Mouse (Mus musculus) forebrain, embryonic 12.5 days (tissue): ENCODE data around the gene Tnni2. TPM values are rescaled to one million over a fixed set of nuclear protein-coding genes. Genes with fewer than 3 reads are reported as not detected.
A peak's percentile ranks its signal among the peaks of the same experiment; 100 is the strongest.

Source experiments
- ATAC-seq: fragments of 200-750 bp; cut with Nextera tagmentation; 2 replicates; pipeline ENCODE4 v1.8.0; 2017; ENCODE audit warnings: moderate TSS enrichment; ENCODE audit not compliant: low FRiP score
- H3K27ac ChIP-seq: fragments of 300-500 bp; sonication (generic); 2 replicates; pipeline ENCODE4 v1.5.1; 2016; ENCODE audit warnings: mild to moderate bottlenecking
- H3K27me3 ChIP-seq: fragments of 300-500 bp; sonication (generic); 2 replicates; pipeline ENCODE4 v1.6.1; 2016; ENCODE audit warnings: mild to moderate bottlenecking
- H3K36me3 ChIP-seq: fragments of 300-500 bp; sonication (generic); replicated peaks from 2 replicates; pipeline ENCODE4 v1.6.1; 2016; ENCODE audit warnings: mild to moderate bottlenecking
- H3K4me1 ChIP-seq: fragments of 300-500 bp; sonication (generic); 2 replicates; pipeline ENCODE4 v1.6.1; 2016
- H3K4me2 ChIP-seq: fragments of 300-500 bp; sonication (generic); 2 replicates; pipeline ENCODE4 v1.6.1; 2016; ENCODE audit warnings: mild to moderate bottlenecking, moderate library complexity
- H3K4me3 ChIP-seq: fragments of 300-500 bp; sonication (generic); replicated peaks from 2 replicates; pipeline ENCODE4 v1.5.1; 2016; ENCODE audit warnings: mild to moderate bottlenecking
- H3K9ac ChIP-seq: fragments of 300-500 bp; sonication (generic); 2 replicates; pipeline ENCODE4 v1.6.1; 2016; ENCODE audit warnings: mild to moderate bottlenecking
- H3K9me3 ChIP-seq: fragments of 300-500 bp; sonication (generic); 2 replicates; pipeline ENCODE4 v1.6.1; 2016
- WGBS: fragments of 180-500 bp; shearing (Covaris S2); methylation state at CpG from one replicate; pipeline ENCODE4 v1.1.7; 2016; 5-methylcytosine and 5-hydroxymethylcytosine counted together
- polyA plus RNA-seq: library from polyadenylated mRNA; unstranded; fragments of >200 nt; fragmentation: Nextera tagmentation; extraction: Ambion mirVana; gene quantifications from 2 replicates; pipeline ENCODE4 v1.2.1, GENCODE M21; 2016

Gene Tnni2
- polyA plus RNA-seq, 1 experiment from 2014 or later = 1.3 TPM

DNA sequence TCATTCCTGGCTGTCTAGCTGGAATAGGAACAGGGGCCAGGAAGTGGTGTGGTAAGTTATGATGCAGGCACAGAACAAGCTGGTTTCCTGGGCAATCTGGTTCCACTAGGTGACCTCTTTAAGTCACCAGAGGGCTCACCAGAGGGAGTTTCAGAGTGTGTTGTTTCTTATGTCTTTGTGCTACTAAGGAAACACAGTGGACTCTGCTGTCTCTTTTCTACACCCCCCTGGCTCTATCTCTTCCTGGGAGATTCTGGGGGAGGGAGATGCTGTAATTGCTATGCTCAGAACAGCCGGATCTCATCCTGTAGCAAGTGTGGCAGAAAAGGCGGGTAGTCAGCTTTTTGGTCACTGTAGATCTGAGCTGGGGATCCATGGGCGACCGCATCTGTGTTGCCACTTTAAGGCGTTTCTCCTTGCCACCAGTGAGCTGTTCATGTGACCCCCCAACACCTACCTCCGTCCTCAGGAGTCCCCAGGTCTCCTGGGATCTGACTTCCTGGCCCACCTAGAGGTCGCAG lies 28.6 kb downstream of the Tnni2 start:
- Histone ChIP-seq H3K4me2 (no peak overlapping the region), H3K4me1 (peaks cover 18% of the 10 kb centered on the region), H3K27me3 (no peaks in the 10 kb centered on the region), H3K36me3 (no peaks in the 10 kb centered on the region), H3K27ac (no peak overlapping the region), H3K9ac (no peak overlapping the region), H3K4me3 (no peak overlapping the region), H3K9me3 (no peaks in the 10 kb centered on the region)
- WGBS = 88% methylated on average over 7 of the region's 7 CpGs
- no peak for ATAC-seq

DNA sequence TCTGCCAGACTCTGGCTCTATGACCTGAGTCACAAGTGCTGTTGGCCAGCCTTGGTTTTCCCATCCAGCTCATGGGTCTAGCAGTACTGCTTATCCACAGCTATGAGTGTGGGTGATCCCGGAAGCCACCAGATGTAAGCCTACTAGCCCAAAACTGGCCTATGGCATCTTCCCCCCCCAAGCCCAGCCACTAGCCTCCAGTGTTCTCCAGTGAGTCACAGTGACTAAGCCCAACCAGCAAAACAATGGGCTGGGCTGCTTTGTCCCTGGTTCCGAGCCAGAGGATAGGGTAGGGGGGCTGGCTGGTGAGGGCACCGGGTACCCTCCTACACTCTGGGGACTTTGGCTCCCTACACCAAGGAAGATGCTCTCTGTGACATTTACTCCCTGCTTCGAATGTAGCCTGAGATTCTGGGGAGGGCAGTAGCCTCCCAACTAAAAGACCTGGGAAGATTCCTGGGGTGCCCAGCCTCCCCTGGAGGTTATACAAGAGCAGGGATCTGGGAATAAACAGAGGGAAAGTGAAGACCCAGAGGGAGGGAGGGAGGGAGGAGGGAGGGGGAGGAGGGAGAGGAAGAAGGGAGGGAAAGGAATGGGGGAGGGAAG lies 29.3 kb downstream of the Tnni2 start:
- Histone ChIP-seq H3K4me1 (peaks cover 18% of the 10 kb centered on the region), H3K36me3 (no peaks in the 10 kb centered on the region), H3K9ac (peak overlapping the region; percentile 25; the same call in 1 of the 2 replicates), H3K27me3 (no peaks in the 10 kb centered on the region), H3K9me3 (no peaks in the 10 kb centered on the region), H3K4me2 (no peak overlapping the region), H3K27ac (no peak overlapping the region), H3K4me3 (no peak overlapping the region)
- WGBS = 25% methylated on average over 4 of the region's 4 CpGs
- ATAC-seq = no peak

DNA sequence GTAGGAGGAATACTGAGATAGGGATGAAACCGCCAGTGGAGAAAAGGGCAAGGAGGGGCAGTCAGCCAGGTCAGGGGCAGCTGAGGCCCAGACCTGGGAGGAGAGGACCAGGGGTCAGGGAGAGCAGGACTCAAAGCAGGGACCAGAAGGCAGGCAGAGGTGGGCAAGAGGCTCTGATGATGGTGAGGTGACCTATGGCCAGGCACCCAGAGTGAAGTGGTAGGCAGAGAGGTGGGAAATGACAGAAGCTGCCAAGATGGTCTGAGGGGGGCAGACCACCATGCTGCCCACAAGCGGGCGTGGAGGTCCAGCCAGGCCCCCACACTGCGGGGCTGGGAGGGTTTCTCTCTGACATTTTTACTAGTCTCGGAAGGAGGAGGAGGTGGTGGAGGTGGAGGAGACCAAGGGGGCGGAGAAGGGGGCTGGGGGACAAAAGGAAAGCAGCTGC lies 29.8 kb downstream of the Tnni2 start:
- H3K27me3 ChIP-seq = no peaks in the 10 kb centered on the region
- peak overlapping the region; percentile 25; the same call in 1 of the 2 replicates for H3K9ac ChIP-seq
- no peaks in the 10 kb centered on the region for H3K36me3 ChIP-seq
- no peak overlapping the region for H3K4me2 ChIP-seq
- no peaks in the 10 kb centered on the region for H3K9me3 ChIP-seq
- H3K4me1 ChIP-seq = peaks cover 18% of the 10 kb centered on the region
- ATAC-seq = no peak
- 0 out of 2 replicates have a peak overlapping the region, but pooled peaks have one; percentile 16 for H3K27ac ChIP-seq
- 34% methylated on average over 6 of the region's 6 CpGs for WGBS
- no peak overlapping the region for H3K4me3 ChIP-seq

DNA sequence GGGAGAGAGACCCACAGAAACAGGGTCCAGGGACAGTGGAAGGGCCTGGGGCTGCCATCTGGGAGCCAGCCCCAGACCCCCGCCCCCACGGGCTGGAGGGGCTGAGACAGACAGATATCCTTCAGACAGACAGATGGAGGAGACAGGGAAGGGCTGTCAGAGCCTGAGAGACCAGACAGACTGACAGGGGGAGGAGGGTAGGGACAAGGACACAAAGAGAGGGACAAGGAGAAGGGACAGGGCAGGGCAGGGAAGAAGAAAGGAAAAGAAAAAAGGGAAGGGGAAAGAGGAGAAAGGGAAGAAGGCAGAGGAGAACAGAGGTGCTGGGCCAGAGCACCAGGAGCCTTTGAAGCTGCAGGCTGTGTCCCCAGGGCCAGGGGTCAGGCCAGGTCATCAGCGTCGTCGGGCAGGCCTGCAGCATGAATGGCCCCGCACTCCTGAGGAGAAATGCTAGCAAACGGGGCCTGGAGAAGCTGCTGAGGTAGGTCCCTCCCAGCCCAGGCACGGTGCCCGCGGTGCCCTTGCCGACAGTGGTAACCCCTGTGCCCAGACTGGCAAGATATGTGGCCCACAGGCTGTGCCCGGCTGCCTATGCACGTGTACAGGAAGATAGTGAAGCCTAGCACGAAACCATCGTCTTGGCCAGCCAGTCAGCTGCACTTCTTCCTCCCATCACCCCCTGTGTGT lies 30.4 kb downstream of the Tnni2 start:
- no peak overlapping the region for H3K4me2 ChIP-seq
- no peak for ATAC-seq
- 0 out of 2 replicates have a peak overlapping the region, but pooled peaks have one; percentile 16 for H3K27ac ChIP-seq
- H3K4me1 ChIP-seq = peaks cover 18% of the 10 kb centered on the region
- no peaks in the 10 kb centered on the region for H3K27me3 ChIP-seq
- H3K9me3 ChIP-seq = no peaks in the 10 kb centered on the region
- 43% methylated on average over 15 of the region's 15 CpGs for WGBS
- H3K9ac ChIP-seq = peak overlapping the region; percentile 25
- no peaks in the 10 kb centered on the region for H3K36me3 ChIP-seq
- no peak overlapping the region for H3K4me3 ChIP-seq

DNA sequence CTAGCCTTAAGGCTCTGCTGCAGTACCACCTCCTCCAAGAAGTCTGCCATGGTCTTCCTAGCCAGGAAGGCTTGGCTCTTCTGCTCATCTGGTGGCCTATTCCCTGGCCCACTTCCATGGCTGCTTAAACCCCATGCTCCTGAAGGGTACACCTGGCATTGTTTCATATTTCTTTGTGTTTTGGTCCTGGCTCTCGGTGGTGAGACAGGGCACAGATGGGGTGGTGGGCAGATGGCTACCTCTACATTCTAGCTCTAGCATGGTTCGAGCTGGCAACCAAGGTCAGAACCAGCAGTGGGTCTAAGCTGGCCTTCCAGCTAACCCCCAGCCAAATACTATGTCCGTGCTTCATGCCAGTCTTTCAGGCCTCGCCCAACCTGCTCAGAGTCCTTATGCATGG lies 31.3 kb downstream of the Tnni2 start:
- H3K4me2 ChIP-seq = no peak overlapping the region
- no peak overlapping the region for H3K9ac ChIP-seq
- peaks cover 18% of the 10 kb centered on the region for H3K4me1 ChIP-seq

DNA sequence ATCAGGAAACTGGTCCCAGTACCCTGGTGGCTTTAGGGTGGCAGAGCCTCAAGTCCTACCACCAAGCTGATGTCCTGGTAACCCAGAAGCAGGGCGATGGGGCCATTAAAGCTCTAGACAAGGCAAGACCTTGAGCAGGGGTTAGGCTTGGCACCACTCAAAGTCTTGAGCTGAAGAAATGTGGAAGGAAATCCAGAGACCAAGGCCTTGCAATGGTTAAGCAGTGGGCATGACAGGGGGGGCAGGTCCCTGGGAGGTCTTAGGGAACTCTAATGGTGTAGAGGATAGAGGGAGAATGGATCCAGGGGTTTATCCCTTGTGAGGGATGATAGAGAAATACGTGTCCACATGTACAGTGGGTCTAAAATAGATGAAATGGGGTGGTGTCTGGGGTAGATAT lies 31.9 kb downstream of the Tnni2 start:
- WGBS = 90% methylated on average over 2 of the region's 2 CpGs
- H3K4me1 ChIP-seq = peaks cover 18% of the 10 kb centered on the region
- no peak for ATAC-seq
- H3K4me3 ChIP-seq = no peak overlapping the region
- H3K9ac ChIP-seq = no peak overlapping the region
- H3K36me3 ChIP-seq = no peaks in the 10 kb centered on the region
- H3K27ac ChIP-seq = no peak overlapping the region
- H3K27me3 ChIP-seq = no peaks in the 10 kb centered on the region
- no peaks in the 10 kb centered on the region for H3K9me3 ChIP-seq
- H3K4me2 ChIP-seq = no peak overlapping the region

More for the DNA sequence above, 31.3 kb downstream of the Tnni2 start:
- Histone ChIP-seq H3K9me3 (no peaks in the 10 kb centered on the region), H3K27ac (no peak overlapping the region), H3K4me3 (no peak overlapping the region), H3K36me3 (no peaks in the 10 kb centered on the region), H3K27me3 (no peaks in the 10 kb centered on the region)
- WGBS = 89% methylated on average over 4 of the region's 4 CpGs
- ATAC-seq = no peak

DNA sequence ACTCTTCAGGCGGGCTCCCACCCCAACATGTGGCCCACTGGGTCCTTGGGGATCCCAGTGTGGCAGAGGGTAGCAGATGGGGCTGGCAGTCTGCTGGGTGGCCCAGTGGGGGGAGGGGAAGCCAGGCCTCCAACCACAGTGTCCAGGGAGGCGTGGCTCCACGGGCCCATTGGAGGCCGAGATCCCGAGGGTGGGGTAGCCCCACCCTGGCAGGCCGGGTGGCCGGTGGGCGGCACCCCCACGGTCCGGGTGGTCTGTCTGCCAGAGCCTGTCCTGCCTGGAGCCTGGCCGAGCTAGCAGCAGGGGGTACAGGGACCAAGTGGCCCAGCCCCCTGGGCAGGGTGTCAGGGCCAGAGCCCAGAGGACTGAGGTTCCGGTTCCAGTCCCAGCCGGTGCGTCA lies 33.2 kb downstream of the Tnni2 start:
- no peak overlapping the region for H3K27ac ChIP-seq
- H3K4me2 ChIP-seq = no peak overlapping the region
- H3K27me3 ChIP-seq = no peaks in the 10 kb centered on the region
- ATAC-seq = no peak
- no peak overlapping the region for H3K4me3 ChIP-seq
- H3K36me3 ChIP-seq = no peaks in the 10 kb centered on the region
- WGBS = 94% methylated on average over 8 of the region's 14 CpGs
- peaks cover 18% of the 10 kb centered on the region for H3K4me1 ChIP-seq
- H3K9ac ChIP-seq = no peak overlapping the region
- no peaks in the 10 kb centered on the region for H3K9me3 ChIP-seq

DNA sequence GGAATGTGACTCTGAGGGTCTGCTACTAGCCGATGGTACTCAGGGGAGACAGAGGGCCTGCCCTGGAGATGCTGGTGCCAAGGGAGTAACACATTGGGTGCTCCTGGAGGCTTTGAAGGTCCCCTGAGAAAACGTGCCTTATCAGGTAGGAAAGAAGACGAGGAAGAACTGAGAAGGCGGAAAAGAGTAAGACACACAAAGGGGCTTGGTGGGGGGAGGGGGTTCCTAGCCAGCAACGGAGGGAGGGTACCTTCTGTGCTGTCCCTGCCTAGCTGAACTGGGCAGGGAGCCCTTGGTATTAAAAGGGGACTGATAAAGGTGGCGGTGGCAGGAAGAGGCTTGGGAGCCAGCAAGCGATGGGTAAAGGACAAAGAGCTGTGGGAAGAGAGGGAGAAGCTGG lies 34.0 kb downstream of the Tnni2 start:
- H3K4me3 ChIP-seq = no peak overlapping the region
- no peaks in the 10 kb centered on the region for H3K27me3 ChIP-seq
- H3K9ac ChIP-seq = no peak overlapping the region
- WGBS = 65% methylated on average over 7 of the region's 7 CpGs
- no peak overlapping the region for H3K27ac ChIP-seq
- peaks cover 18% of the 10 kb centered on the region for H3K4me1 ChIP-seq
- H3K36me3 ChIP-seq = no peaks in the 10 kb centered on the region
- no peak for ATAC-seq
- no peak overlapping the region for H3K4me2 ChIP-seq
- H3K9me3 ChIP-seq = no peaks in the 10 kb centered on the region

DNA sequence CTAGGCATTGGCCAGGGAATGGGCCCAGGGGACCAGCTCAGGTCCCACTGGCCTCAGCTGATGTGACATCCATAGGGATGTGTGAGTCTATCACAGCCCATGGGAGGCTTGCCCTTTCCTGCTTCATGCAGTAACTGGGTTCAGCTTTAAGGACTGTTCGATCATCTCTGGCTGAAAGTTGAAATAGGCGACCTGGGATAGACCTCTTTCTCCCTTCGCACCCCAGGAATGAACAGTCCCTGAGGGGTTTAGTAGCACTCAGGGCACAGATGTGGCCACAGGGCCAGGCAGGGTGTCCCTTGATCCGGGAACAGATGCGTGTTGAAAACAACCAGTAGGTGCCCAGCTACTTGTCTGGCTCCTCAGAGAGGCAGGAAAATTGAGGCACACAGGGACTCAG lies 34.7 kb downstream of the Tnni2 start:
- Histone ChIP-seq H3K27me3 (no peaks in the 10 kb centered on the region), H3K36me3 (no peaks in the 10 kb centered on the region), H3K9me3 (no peaks in the 10 kb centered on the region), H3K4me3 (no peak overlapping the region), H3K4me1 (peaks cover 16% of the 10 kb centered on the region), H3K27ac (no peak overlapping the region), H3K4me2 (no peak overlapping the region), H3K9ac (no peak overlapping the region)
- no peak for ATAC-seq
- 83% methylated on average over 5 of the region's 5 CpGs for WGBS

DNA sequence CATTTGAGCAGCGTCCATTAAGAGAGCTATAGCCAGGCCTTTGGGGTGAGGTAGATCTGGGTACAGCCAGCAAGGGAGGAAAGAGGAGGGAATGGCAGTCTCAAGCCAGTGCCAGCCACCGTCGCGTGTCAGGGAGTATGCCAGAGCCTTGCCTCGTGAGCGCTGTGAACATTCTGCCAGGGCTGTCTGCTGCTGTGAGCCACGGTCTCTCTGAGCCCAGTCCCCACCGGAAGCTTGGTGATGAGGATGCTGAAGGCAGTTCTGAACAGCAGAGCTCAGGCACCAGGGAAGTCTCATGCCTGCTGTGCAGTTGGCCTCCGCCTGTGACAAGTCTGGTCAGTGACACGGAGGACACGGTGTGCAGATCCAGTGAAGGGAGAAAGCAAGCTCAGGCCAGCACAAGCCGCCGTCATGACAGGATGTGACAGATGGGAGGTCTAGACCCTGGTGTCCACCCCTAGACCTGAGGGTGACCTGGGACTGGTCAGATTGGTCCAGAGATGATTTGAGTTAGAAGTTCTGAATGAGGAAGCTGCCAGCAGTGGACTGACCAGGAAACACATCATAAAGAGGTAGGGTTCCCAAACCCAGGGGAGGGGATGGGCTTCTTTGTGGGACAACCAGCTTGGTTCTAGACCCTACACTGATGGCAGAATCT lies 35.3 kb downstream of the Tnni2 start:
- 90% methylated on average over 13 of the region's 13 CpGs for WGBS
- ATAC-seq = no peak
- no peak overlapping the region for H3K27ac ChIP-seq
- no peaks in the 10 kb centered on the region for H3K36me3 ChIP-seq
- no peaks in the 10 kb centered on the region for H3K9me3 ChIP-seq
- H3K4me2 ChIP-seq = no peak overlapping the region
- peaks cover 16% of the 10 kb centered on the region for H3K4me1 ChIP-seq
- no peak overlapping the region for H3K9ac ChIP-seq
- no peaks in the 10 kb centered on the region for H3K27me3 ChIP-seq
- H3K4me3 ChIP-seq = no peak overlapping the region

DNA sequence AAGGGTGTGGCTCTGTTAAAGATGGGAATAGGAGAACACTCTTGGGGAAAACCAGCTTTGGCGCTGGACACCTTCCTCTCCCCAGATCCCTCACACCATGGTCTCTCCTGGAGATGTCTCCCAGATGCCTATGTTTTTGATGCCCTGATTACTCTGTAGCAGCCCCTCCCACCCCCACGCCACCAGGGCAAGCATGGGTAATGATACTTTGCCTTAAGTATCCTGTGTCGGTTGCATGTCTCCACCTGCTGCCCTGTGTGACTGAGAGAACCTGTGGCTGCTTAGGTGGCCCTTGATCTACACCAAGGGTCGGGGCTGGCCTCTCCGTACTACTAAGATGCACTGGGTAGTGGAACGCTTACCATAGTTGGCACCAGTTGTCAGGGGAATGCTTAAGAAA lies 36.4 kb downstream of the Tnni2 start:
- no peak for ATAC-seq
- WGBS = 93% methylated on average over 6 of the region's 6 CpGs
- H3K27ac ChIP-seq = no peak overlapping the region

DNA sequence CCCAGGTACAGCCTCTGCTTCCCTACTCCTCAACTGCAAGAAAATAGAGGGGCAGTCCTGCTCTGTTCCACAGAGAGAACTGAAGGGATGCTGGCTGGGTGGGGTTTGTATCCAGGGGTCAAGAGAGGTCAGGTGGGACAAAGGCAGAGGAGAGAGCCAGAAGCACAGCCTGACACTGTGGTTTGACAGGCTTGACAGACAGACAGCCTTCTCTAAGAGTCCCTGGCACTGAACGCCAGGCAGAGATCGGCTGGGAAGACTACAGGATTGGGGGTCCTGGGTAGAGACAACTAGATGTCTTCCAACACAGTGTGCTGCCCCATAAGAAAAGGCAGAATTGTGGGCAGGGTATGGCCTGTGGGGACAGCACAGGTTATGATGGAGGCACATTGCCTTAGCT lies 37.0 kb downstream of the Tnni2 start:
- Histone ChIP-seq H3K4me1 (peaks cover 27% of the 10 kb centered on the region), H3K27ac (no peak overlapping the region), H3K27me3 (no peaks in the 10 kb centered on the region), H3K9me3 (no peaks in the 10 kb centered on the region), H3K4me3 (no peak overlapping the region), H3K36me3 (no peaks in the 10 kb centered on the region), H3K9ac (no peak overlapping the region), H3K4me2 (no peak overlapping the region)
- WGBS = 51% methylated on average over 2 of the region's 2 CpGs
- no peak for ATAC-seq

More for the DNA sequence above, 36.4 kb downstream of the Tnni2 start:
- Histone ChIP-seq H3K4me3 (no peak overlapping the region), H3K4me1 (peaks cover 22% of the 10 kb centered on the region), H3K4me2 (no peak overlapping the region), H3K27me3 (no peaks in the 10 kb centered on the region), H3K9me3 (no peaks in the 10 kb centered on the region), H3K9ac (no peak overlapping the region), H3K36me3 (no peaks in the 10 kb centered on the region)
